Mouse (Mus musculus) liver, embryonic 14.5 days (tissue): ENCODE measurements at regions not wholly inside any gene's neighbourhood (a gene's known extent, or its start where the extent isn't known, plus 50 kb on each side); places are given as distances from the start of the nearest gene placed in this dataset.

ENCODE experiments used
- CTCF ChIP-seq: IDR thresholded peaks from 2 replicates; pipeline ENCODE4 v1.5.1; 2016; ENCODE audit warnings: antibody characterized with exemption, low read depth, control low read depth
- EP300 ChIP-seq: IDR thresholded peaks from 2 replicates; pipeline ENCODE4 v1.6.1; 2016; ENCODE audit warnings: antibody characterized with exemption, low read depth

- TF ChIP-seq CTCF = no peak
- TF ChIP-seq EP300 = no peak
Observed at GRCm38 (mm10) chr11:65618976-65619375, 169.1 kb downstream of the Map2k4 start.
